In genomic region chr19:3414268-3414733, GRCm38 (mm10) we compare ENCODE assay signal across 8 mouse cellular contexts. TPM values are rescaled to one million over a fixed set of nuclear protein-coding genes. Genes with fewer than 3 reads are reported as not detected.
DNase-seq lines count a peak whose midpoint lies in the region; ATAC-seq and TF ChIP-seq lines count a peak whose summit lies in the region.

TSS of gene Gal (minus strand) at chr19:3414544.

- H3K9ac ChIP-seq in lung, embryonic 14.5 days, result no peak within 1 kb of the TSS
- peak within 1 kb of the TSS; percentile 15 for H3K9ac ChIP-seq in embryonic facial prominence, embryonic 12.5 days
- H3K9ac ChIP-seq in liver, embryonic 13.5 days, result no peak within 1 kb of the TSS
- H3K9ac ChIP-seq in neural tube, embryonic 13.5 days, result peak within 1 kb of the TSS; percentile 56

- no peak for TF ChIP-seq CTCF in lung, embryonic 14.5 days (IDR thresholded peaks at IDR 0.05; ENCODE audit: low read depth)

- H3K4me2 ChIP-seq in lung, embryonic 14.5 days, result peak within 1 kb of the TSS; percentile 58
- peak within 1 kb of the TSS; percentile 59 for H3K4me2 ChIP-seq in embryonic facial prominence, embryonic 12.5 days (replicated peaks)
- peak within 1 kb of the TSS; percentile 45 for H3K4me2 ChIP-seq in liver, embryonic 13.5 days
- H3K4me2 ChIP-seq in neural tube, embryonic 13.5 days, result peak within 1 kb of the TSS; percentile 61

- peak; percentile 38; the same call in 1 of the 2 replicates for ATAC-seq in lung, embryonic 14.5 days (ENCODE audit: insufficient read depth)
- no peak for ATAC-seq in embryonic facial prominence, embryonic 12.5 days (ENCODE audit: insufficient number of reproducible peaks, insufficient read depth, low FRiP score, low TSS enrichment)
- no peak for ATAC-seq in liver, embryonic 13.5 days (ENCODE audit: low read depth)
- peak; percentile 25; the same call in 1 of the 2 replicates for ATAC-seq in neural tube, embryonic 13.5 days (ENCODE audit: low read depth)

- peak within 1 kb of the TSS; percentile 29 for H3K4me3 ChIP-seq in lung, embryonic 14.5 days (ENCODE audit: low read depth, low read length)
- H3K4me3 ChIP-seq in embryonic facial prominence, embryonic 12.5 days, result peak within 1 kb of the TSS; percentile 31
- H3K4me3 ChIP-seq in hindbrain, embryonic 10.5 days, result peak within 1 kb of the TSS; percentile 48
- peak within 1 kb of the TSS; percentile 22 for H3K4me3 ChIP-seq in liver, embryonic 13.5 days (replicated peaks)
- H3K4me3 ChIP-seq in neural tube, embryonic 13.5 days, result peak within 1 kb of the TSS; percentile 34

- H3K9me3 ChIP-seq in lung, embryonic 14.5 days (ENCODE audit: low read depth, low read length), result no peaks in the 10 kb centered on the region
- no peaks in the 10 kb centered on the region for H3K9me3 ChIP-seq in embryonic facial prominence, embryonic 12.5 days
- H3K9me3 ChIP-seq in hindbrain, embryonic 10.5 days, result 0 out of 2 replicates have a peak, but pooled peaks cover 5% of the 10 kb centered on the region
- H3K9me3 ChIP-seq in liver, embryonic 13.5 days (replicated peaks), result no peaks in the 10 kb centered on the region
- H3K9me3 ChIP-seq in neural tube, embryonic 13.5 days, result no peaks in the 10 kb centered on the region

- no peaks in the 10 kb centered on the region for H3K36me3 ChIP-seq in lung, embryonic 14.5 days (ENCODE audit: insufficient read depth)
- H3K36me3 ChIP-seq in embryonic facial prominence, embryonic 12.5 days, result no peaks in the 10 kb centered on the region
- H3K36me3 ChIP-seq in hindbrain, embryonic 10.5 days, result no peaks in the 10 kb centered on the region
- H3K36me3 ChIP-seq in liver, embryonic 13.5 days, result no peaks in the 10 kb centered on the region
- H3K36me3 ChIP-seq in neural tube, embryonic 13.5 days, result no peaks in the 10 kb centered on the region

- H3K27me3 ChIP-seq in lung, embryonic 14.5 days (ENCODE audit: insufficient read depth, low read length), result peaks cover 20% of the 10 kb centered on the region
- H3K27me3 ChIP-seq in embryonic facial prominence, embryonic 12.5 days, result peaks cover 32% of the 10 kb centered on the region
- peaks cover 44% of the 10 kb centered on the region for H3K27me3 ChIP-seq in hindbrain, embryonic 10.5 days (ENCODE audit: insufficient read depth, poor library complexity, severe bottlenecking)
- H3K27me3 ChIP-seq in liver, embryonic 13.5 days, result peaks cover 64% of the 10 kb centered on the region
- H3K27me3 ChIP-seq in neural tube, embryonic 13.5 days, result peaks cover 40% of the 10 kb centered on the region

- no peaks in the 10 kb centered on the region for H3K4me1 ChIP-seq in lung, embryonic 14.5 days (ENCODE audit: insufficient read depth)
- H3K4me1 ChIP-seq in embryonic facial prominence, embryonic 12.5 days, result peaks cover 7% of the 10 kb centered on the region; the same call in 1 of the 2 replicates
- H3K4me1 ChIP-seq in hindbrain, embryonic 10.5 days (replicated peaks), result peaks cover 27% of the 10 kb centered on the region
- H3K4me1 ChIP-seq in liver, embryonic 13.5 days (replicated peaks), result 0 out of 2 replicates have a peak, but pooled peaks cover 6% of the 10 kb centered on the region
- peaks cover 20% of the 10 kb centered on the region for H3K4me1 ChIP-seq in neural tube, embryonic 13.5 days (replicated peaks)

- DNase-seq in lung, embryonic 14.5 days, result peak; percentile 23
- DNase-seq in lung, adult 18-20 months, result no peak
- no peak for DNase-seq in hindbrain, embryonic 10.5 days (ENCODE audit: low spot score)
- no peak for DNase-seq in liver, embryonic 13.5 days
- no peak for DNase-seq in cerebellum, adult 9-11 months
- no peak for DNase-seq in spleen, adult 12 weeks (ENCODE audit: low spot score)

- no peak within 1 kb of the TSS for H3K27ac ChIP-seq in lung, embryonic 14.5 days (ENCODE audit: low read depth)
- H3K27ac ChIP-seq in embryonic facial prominence, embryonic 12.5 days, result no peak within 1 kb of the TSS
- H3K27ac ChIP-seq in hindbrain, embryonic 10.5 days, result peak within 1 kb of the TSS; percentile 18; the same call in 1 of the 2 replicates
- no peak within 1 kb of the TSS for H3K27ac ChIP-seq in liver, embryonic 13.5 days
- H3K27ac ChIP-seq in neural tube, embryonic 13.5 days (replicated peaks), result no peak within 1 kb of the TSS

- WGBS in lung, embryonic 14.5 days, result 1% methylated on average over 37 of the region's 37 CpGs
- 4% methylated on average over 37 of the region's 37 CpGs for WGBS in embryonic facial prominence, embryonic 12.5 days
- WGBS in hindbrain, embryonic 10.5 days, result 5% methylated on average over 37 of the region's 37 CpGs
- WGBS in liver, embryonic 13.5 days (ENCODE audit: insufficient replicate concordance), result 2% methylated on average over 37 of the region's 37 CpGs
- WGBS in neural tube, embryonic 13.5 days, result 3% methylated on average over 36 of the region's 37 CpGs

RNA-seq across cellular contexts. Expression of gene Gal, which starts in this region (rescaled TPM):
- 1.7 and 2.3 TPM in 2 replicates for polyA plus RNA-seq in lung, embryonic 14.5 days (2014; fragmentation: Nextera tagmentation; extraction: Ambion mirVana)
- 10.5 and 17.0 TPM in 2 replicates for polyA plus RNA-seq in embryonic facial prominence, embryonic 12.5 days (2016; fragmentation: Nextera tagmentation; extraction: Ambion mirVana)
- polyA plus RNA-seq in hindbrain, embryonic 10.5 days (2016; fragmentation: Nextera tagmentation; extraction: Ambion mirVana), result 1.8 and 4.8 TPM in 2 replicates
- polyA plus RNA-seq in liver, embryonic 13.5 days (2015; fragmentation: Nextera tagmentation; extraction: Ambion mirVana), result 0.14 TPM in 1 of 2 replicates, not detected in the other
- 115 and 210 TPM in 2 replicates for polyA plus RNA-seq in neural tube, embryonic 13.5 days (2015; fragmentation: Nextera tagmentation; extraction: Ambion mirVana)

Comparison
In these comparisons a context has a peak if more than half of its experiments do, and no peak if none do; other contexts are left out.
1. ATAC-seq: peak in lung, embryonic 14.5 days (single experiment) and neural tube, embryonic 13.5 days (single experiment); none in embryonic facial prominence, embryonic 12.5 days (single experiment) and liver, embryonic 13.5 days (single experiment).
2. H3K9ac ChIP-seq: peak in embryonic facial prominence, embryonic 12.5 days (single experiment) and neural tube, embryonic 13.5 days (single experiment); none in lung, embryonic 14.5 days (single experiment) and liver, embryonic 13.5 days (single experiment).
3. Peak in every context shown above with its lines, with median percentiles within 50 percentile points of each other: H3K4me2 ChIP-seq and H3K4me3 ChIP-seq.